Mouse (Mus musculus) embryonic facial prominence, embryonic 12.5 days (tissue): ENCODE measurements around the gene Rrp9. TPM values are rescaled to one million over a fixed set of nuclear protein-coding genes. Genes with fewer than 3 reads are reported as not detected.

ENCODE experiments used
- polyA plus RNA-seq: library from polyadenylated mRNA; unstranded; fragments of >200 nt; fragmentation: Nextera tagmentation; extraction: Ambion mirVana; gene quantifications from 2 replicates; pipeline ENCODE4 v1.2.1, GENCODE M21; 2016

Gene Rrp9
- polyA plus RNA-seq, 1 experiment from 2014 or later: 52.8 TPM

Other genes with a start within 250 kb of the Rrp9 start
- gene Alas1, start 227.3 kb upstream of the Rrp9 start, polyA plus RNA-seq: 97.8 and 107 TPM in 2 replicates
- 25.7 and 27.9 TPM in 2 replicates for gene Poc1a, start 194.9 kb upstream of the Rrp9 start, polyA plus RNA-seq
- 51.1 and 59.2 TPM in 2 replicates for gene Dusp7, start 107.3 kb upstream of the Rrp9 start, polyA plus RNA-seq
- gene Rpl29, start 46.5 kb upstream of the Rrp9 start, polyA plus RNA-seq: 878 and 882 TPM in 2 replicates
- gene Acy1, start 37.6 kb upstream of the Rrp9 start, polyA plus RNA-seq: 49.0 and 49.1 TPM in 2 replicates
- gene Abhd14b, start 28.5 kb upstream of the Rrp9 start, polyA plus RNA-seq: 12.5 and 14.0 TPM in 2 replicates
- 58.5 and 61.3 TPM in 2 replicates for gene Abhd14a, start 28.3 kb upstream of the Rrp9 start, polyA plus RNA-seq
- 213 and 222 TPM in 2 replicates for gene Pcbp4, start 22.7 kb upstream of the Rrp9 start, polyA plus RNA-seq
- gene Gpr62, start 10.0 kb upstream of the Rrp9 start, polyA plus RNA-seq: 0.62 and 0.70 TPM in 2 replicates
- gene Parp3, start 986 bp downstream of the Rrp9 start, polyA plus RNA-seq: 3.7 and 4.6 TPM in 2 replicates
- gene Iqcf1, start 24.0 kb downstream of the Rrp9 start, polyA plus RNA-seq: not detected in 2 replicates
- gene Iqcf5, start 38.6 kb downstream of the Rrp9 start, polyA plus RNA-seq: not detected in 2 replicates
- not detected in 2 replicates for gene Iqcf3, start 85.7 kb downstream of the Rrp9 start, polyA plus RNA-seq
- gene Iqcf4, start 95.0 kb downstream of the Rrp9 start, polyA plus RNA-seq: not detected in 2 replicates
- gene Iqcf6, start 150.6 kb downstream of the Rrp9 start, polyA plus RNA-seq: not detected in 2 replicates
- gene Grm2, start 180.1 kb downstream of the Rrp9 start, polyA plus RNA-seq: 0.93 and 2.0 TPM in 2 replicates
- gene Tex264, start 210.0 kb downstream of the Rrp9 start, polyA plus RNA-seq: 46.0 and 47.3 TPM in 2 replicates